Mouse (Mus musculus) heart, postnatal 0 days (tissue): ENCODE measurements around the gene Plcb1.

Experiments
- CTCF ChIP-seq: IDR thresholded peaks from 2 replicates; pipeline ENCODE4 v1.5.1; 2016; ENCODE audit warnings: antibody characterized with exemption, control low read depth, low read depth
- EP300 ChIP-seq: IDR thresholded peaks from 2 replicates; pipeline ENCODE4 v1.6.1; 2016; ENCODE audit warnings: antibody characterized with exemption, low read depth

- no peak for TF ChIP-seq CTCF
- no peak for TF ChIP-seq EP300
These were observed 493.2 kb downstream of the Plcb1 start for GRCm38 (mm10) chr2:135279026-135279425.
